Mouse (Mus musculus) activated CD4-positive, CD25-positive, alpha-beta regulatory T cell, adult 9 weeks (primary cell): ENCODE results near the gene Tmem116. TPM values are rescaled to one million over a fixed set of nuclear protein-coding genes. Genes with fewer than 3 reads are reported as not detected.

ENCODE experiments used
- polyA plus RNA-seq: library from polyadenylated mRNA; unstranded; fragments of 100-300 nt; shearing (Covaris generic); gene quantifications from one replicate; pipeline ENCODE4 v1.2.1, GENCODE M21; 2017

Gene Tmem116
- polyA plus RNA-seq: 1.5 TPM

GRCm38 (mm10) chr5:121451644-121452025 is at the start of gene Tmem116:
TSS of gene Tmem116 (plus strand) at chr5:121451893.

DNA sequence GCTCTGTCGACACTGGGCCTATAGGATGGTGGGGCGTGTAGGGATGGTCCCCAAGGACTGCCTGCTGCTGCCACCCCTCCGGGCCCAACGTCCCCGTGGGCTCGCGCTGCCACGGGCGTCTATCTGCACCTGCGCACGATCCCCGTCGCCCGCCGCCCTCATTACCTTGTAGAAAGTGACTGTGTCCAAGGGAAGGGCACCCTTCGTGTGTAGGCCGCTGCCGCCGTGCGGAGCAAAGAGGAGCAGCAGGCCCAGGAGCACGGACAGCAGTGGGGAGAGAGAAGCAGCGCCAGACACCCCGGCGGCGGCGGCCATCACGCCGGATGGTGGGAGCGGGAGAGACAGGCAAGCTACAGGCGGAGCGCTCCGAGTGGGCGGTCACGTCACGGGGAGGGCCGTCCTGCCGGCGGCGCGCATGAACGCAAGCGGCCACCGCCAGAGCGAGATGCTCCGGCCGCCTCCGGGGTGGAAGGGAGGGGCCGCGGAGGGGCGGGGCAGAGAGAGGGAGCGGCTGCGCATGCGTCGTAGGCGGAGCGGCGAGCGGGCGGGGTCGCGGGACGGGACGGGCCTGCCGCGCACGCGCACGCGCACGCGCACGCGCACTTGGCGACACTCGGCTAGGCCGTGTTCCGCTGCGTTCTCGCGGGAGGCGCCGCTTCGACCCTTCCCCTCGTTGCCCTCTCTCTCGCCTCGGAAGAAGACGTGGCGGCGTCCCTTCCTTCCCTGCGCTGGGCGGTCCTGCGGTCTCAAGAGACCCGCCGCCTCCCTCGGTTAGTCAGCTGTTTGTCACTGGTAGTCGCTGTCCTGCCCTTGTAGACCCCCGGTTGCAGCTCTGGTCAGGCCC is 555 bp downstream of the Tmem116 start, which contains the start of gene Erp29:
Gene Erp29, minus strand, starts transcription at position 481 of the 844 bp plus-strand sequence.

GRCm38 (mm10) chr5:121503231-121503630 is 51.5 kb downstream of the Tmem116 start, which contains the start of gene Adam1b:
TSS of gene Adam1b (minus strand) at chr5:121503435.

GRCm38 (mm10) chr5:121544910-121545792 is 93.5 kb downstream of the Tmem116 start, which contains the start of the genes Adam1a and Gm42878:
TSS of gene Adam1a (minus strand) at chr5:121545482.
TSS of gene Gm42878 (minus strand) at chr5:121545482.

DNA sequence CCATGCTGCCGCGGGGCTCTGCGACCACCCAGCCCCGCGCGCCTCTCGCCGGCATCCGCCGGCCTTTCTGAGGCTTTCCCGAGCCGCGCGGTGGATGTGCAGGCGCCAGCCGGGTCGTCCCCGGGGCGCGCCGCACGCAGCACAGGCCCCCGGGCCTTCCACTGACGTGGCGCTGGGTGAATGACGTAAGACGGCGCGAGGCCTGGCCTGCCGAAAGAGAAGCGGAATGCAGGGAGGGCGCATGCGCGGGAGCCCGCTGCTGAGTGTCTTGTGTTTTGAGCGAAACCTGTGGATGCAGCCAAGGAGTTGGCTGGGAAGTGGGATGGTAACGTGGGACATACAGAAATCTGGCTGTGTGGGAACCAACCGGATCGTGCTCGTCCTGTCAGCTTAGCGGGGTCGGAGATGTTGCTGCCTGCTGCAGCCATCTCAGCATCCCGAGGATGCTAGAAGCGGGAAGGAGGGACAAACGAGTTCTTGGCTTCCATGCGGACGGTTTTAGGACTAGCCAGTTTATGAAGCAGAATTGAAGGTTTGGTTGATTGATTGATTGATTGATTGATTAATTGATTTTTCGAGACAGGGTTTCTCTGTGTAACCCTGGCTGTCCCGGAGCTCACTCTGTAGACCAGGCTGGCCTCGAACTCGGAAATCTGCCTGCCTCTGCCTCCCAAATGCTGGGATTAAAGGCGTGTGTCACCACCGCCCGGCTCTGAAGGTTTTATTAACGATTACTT is 94.3 kb downstream of the Tmem116 start, which contains the start of gene Mapkapk5:
Gene Mapkapk5, minus strand, starts transcription at position 113 of the 737 bp plus-strand sequence.

Other genes with a start within 250 kb of the Tmem116 start
- 905 TPM for gene Rpl6, start 247.4 kb upstream of the Tmem116 start, polyA plus RNA-seq
- 4.9 TPM for gene Hectd4, start 231.7 kb upstream of the Tmem116 start, polyA plus RNA-seq
- gene Trafd1, start 66.3 kb upstream of the Tmem116 start, polyA plus RNA-seq: 62.9 TPM
- 40.6 TPM for gene Naa25, start 54.0 kb upstream of the Tmem116 start, polyA plus RNA-seq
- 67.2 TPM for gene Erp29, start 613 bp downstream of the Tmem116 start, polyA plus RNA-seq
- gene Adam1b, start 51.5 kb downstream of the Tmem116 start, polyA plus RNA-seq: not detected
- 1.0 TPM for gene Adam1a, start 93.6 kb downstream of the Tmem116 start, polyA plus RNA-seq
- not detected for gene Gm42878, start 93.6 kb downstream of the Tmem116 start, polyA plus RNA-seq
- gene Mapkapk5, start 94.0 kb downstream of the Tmem116 start, polyA plus RNA-seq: 24.3 TPM
- gene Aldh2, start 141.9 kb downstream of the Tmem116 start, polyA plus RNA-seq: 17.5 TPM
- gene Acad12, start 167.0 kb downstream of the Tmem116 start, polyA plus RNA-seq: 3.4 TPM
- 11.0 TPM for gene Acad10, start 208.6 kb downstream of the Tmem116 start, polyA plus RNA-seq
- gene Brap, start 208.7 kb downstream of the Tmem116 start, polyA plus RNA-seq: 6.8 TPM